Mouse (Mus musculus): ENCODE measurements around the gene Mphosph9. TPM values are rescaled to one million over a fixed set of nuclear protein-coding genes. Genes with fewer than 3 reads are reported as not detected.

Gene Mphosph9
- polyA plus RNA-seq, 1 experiment from 2014 or later = 2.9 TPM

DNA sequence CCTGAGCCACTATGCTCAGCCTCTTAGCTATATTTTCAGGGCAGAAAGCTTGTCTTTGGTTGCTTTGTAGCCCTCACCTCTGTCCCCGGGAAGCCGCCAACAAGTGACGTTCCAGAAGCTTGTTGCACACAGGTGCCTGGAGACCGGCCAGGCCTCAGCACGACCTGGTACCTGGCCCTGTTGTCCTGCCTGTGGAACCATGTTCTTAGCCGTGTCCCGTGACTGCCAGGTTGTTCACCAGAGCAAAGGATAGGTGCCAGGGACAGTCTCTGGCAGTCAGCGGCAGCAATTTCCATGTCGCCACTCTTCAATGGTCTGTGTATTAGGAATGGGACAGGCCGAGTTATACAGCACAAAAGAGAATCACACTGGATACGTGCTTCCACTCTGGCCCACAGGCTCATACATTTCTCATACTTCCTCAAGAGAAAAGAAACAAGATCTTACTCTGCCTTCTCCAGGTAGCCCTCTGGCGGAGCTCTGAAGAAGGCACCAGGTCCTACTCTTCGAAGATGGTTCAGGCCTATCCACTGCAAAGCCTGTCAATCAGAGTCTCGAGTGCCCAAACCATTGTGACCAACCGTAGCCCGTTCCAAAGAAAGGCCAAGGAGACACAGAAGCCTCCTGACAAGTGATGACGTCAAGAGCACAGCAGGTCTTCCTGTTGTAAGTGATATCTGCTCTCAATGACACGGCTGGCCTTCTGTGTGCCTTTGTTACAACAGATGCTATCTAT is 117.3 kb downstream of the Mphosph9 start:
- 86% methylated on average over 18 of the region's 18 CpGs for WGBS

DNA sequence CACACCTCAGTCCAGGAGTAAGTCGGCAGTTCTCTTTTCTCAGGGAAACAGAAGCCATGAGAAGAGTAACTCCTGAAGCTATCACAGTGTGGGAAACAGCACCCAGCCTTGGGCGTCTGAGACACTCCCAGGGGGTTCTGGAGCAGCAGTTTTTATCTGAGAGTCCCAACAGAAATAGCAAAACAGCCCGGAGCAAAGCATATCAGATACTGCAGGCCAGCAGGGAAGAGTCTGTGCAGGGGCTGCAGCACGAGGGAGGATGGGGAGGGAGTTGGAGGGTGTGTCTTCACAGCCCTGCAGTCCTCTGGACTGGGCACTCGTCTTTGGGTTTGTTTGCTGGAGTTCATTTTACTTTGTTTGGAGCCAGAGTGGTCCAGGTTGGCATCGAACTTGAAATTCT is 117.9 kb downstream of the Mphosph9 start:
- no peaks in the 10 kb centered on the region for H3K27me3 ChIP-seq (ENCODE audit: control insufficient read depth, insufficient read depth, low read length)
- H3K4me1 ChIP-seq (replicated peaks; ENCODE audit: control insufficient read depth, insufficient read depth) = peaks cover 13% of the 10 kb centered on the region
- no peak overlapping the region for H3K9ac ChIP-seq (ENCODE audit: low read length)
- no peak overlapping the region for H3K4me3 ChIP-seq (ENCODE audit: low read depth, low read length)
- ATAC-seq (ENCODE audit: low FRiP score, low TSS enrichment) (no peak), DNase-seq (ENCODE audit: low spot score) (no peak)
- H3K36me3 ChIP-seq (ENCODE audit: control insufficient read depth, insufficient read depth, low read length) = no peaks in the 10 kb centered on the region
- 53% methylated on average over 6 of the region's 6 CpGs for WGBS
- TF ChIP-seq CTCF (IDR thresholded peaks at IDR 0.05; ENCODE audit: low read depth) = no peak
- no peak for TF ChIP-seq EP300 (optimal IDR thresholded peaks at IDR 0.05)
- H3K27ac ChIP-seq (replicated peaks) = no peak overlapping the region
- no peaks in the 10 kb centered on the region for H3K9me3 ChIP-seq (ENCODE audit: control insufficient read depth, low read length)
- no peak overlapping the region for H3K4me2 ChIP-seq (replicated peaks; ENCODE audit: low read depth)

More for the DNA sequence above, 117.3 kb downstream of the Mphosph9 start:
- peaks cover 13% of the 10 kb centered on the region for H3K4me1 ChIP-seq (replicated peaks; ENCODE audit: control insufficient read depth, insufficient read depth)
- H3K27ac ChIP-seq (replicated peaks) = no peak overlapping the region
- H3K4me2 ChIP-seq (replicated peaks; ENCODE audit: low read depth) = no peak overlapping the region
- H3K27me3 ChIP-seq (ENCODE audit: control insufficient read depth, insufficient read depth, low read length) = no peaks in the 10 kb centered on the region
- DNase-seq (ENCODE audit: low spot score) (no peak), ATAC-seq (ENCODE audit: low FRiP score, low TSS enrichment) (no peak)
- no peak overlapping the region for H3K9ac ChIP-seq (ENCODE audit: low read length)
- no peak overlapping the region for H3K4me3 ChIP-seq (ENCODE audit: low read depth, low read length)
- TF ChIP-seq EP300 (optimal IDR thresholded peaks at IDR 0.05) (no peak), CTCF (IDR thresholded peaks at IDR 0.05; ENCODE audit: low read depth) (no peak)
- H3K36me3 ChIP-seq (ENCODE audit: control insufficient read depth, insufficient read depth, low read length) = no peaks in the 10 kb centered on the region
- no peaks in the 10 kb centered on the region for H3K9me3 ChIP-seq (ENCODE audit: control insufficient read depth, low read length)

- H3K4me3 ChIP-seq (ENCODE audit: low read depth, low read length) = no peak overlapping the region
- peak; percentile 31; the same call in 1 of the 2 replicates for ATAC-seq (ENCODE audit: low FRiP score, low TSS enrichment)
- H3K27me3 ChIP-seq (ENCODE audit: control insufficient read depth, insufficient read depth, low read length) = no peaks in the 10 kb centered on the region
- peaks cover 13% of the 10 kb centered on the region for H3K4me1 ChIP-seq (replicated peaks; ENCODE audit: control insufficient read depth, insufficient read depth)
- H3K27ac ChIP-seq (replicated peaks) = no peak overlapping the region
- WGBS = 62% methylated on average over 8 of the region's 8 CpGs
- H3K4me2 ChIP-seq (replicated peaks; ENCODE audit: low read depth) = no peak overlapping the region
- no peaks in the 10 kb centered on the region for H3K9me3 ChIP-seq (ENCODE audit: control insufficient read depth, low read length)
- TF ChIP-seq EP300 (optimal IDR thresholded peaks at IDR 0.05) (no peak), CTCF (IDR thresholded peaks at IDR 0.05; ENCODE audit: low read depth) (no peak)
- no peak for DNase-seq (ENCODE audit: low spot score)
- H3K9ac ChIP-seq (ENCODE audit: low read length) = no peak overlapping the region
- H3K36me3 ChIP-seq (ENCODE audit: control insufficient read depth, insufficient read depth, low read length) = no peaks in the 10 kb centered on the region
These were observed 119.7 kb downstream of the Mphosph9 start for GRCm38 (mm10) chr5:124208030-124208429.

DNA sequence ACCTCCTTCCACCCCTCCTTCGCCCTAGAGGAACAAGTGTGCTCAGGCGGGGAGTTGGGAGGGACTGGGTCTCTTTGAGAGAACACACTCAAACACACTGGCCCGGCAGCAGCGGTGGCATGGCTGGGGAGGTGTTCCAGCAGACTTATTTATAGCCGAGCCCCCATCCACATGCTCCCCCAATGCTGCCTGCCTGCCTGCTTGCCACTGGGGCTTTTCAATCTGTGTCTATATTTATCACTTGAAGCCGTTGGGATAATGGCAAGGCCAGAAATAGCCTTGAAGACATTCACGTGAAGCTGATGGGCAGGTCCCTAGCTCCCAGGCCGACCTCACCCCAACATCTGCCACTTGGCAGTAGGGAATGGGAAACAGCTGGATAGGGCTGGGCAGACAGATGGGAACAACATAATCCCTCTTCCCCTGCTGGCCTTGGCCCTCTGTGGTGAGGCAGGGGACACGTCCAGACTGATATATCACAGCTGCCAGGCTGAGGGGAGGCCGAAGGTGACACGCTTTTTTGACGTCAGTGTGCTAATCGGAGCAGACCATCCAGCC is 121.2 kb downstream of the Mphosph9 start:
- H3K27ac ChIP-seq (replicated peaks) = 0 out of 2 replicates have a peak overlapping the region, but pooled peaks have one; percentile 56
- H3K9ac ChIP-seq (ENCODE audit: low read length) = no peak overlapping the region

DNA sequence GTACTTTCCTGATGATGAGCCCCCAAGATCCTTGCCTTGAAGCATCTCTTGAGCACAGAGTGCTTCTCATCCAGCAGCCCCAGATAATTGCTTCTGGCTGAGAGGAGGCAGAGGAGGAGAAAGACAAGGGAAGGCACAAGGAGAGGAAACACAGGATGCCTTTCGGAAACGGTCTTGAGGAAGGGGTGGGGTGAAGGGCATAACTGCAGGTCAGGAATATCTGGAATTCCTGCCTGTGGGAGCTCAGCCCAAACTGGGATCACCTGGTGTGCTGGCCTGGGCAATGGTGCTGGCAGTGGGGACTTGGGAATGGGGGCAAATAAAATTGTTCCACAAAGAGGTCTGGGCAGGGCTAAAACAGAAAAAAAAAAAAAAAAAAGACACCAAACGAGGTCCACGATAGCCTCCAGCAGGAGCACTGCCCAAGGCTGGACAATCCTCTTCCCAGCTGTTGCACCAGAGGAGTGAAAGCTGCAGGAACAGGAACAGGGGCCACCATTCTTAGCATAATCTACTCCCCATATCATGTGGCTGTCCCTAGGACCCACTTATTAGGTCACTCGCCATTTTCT is 121.9 kb downstream of the Mphosph9 start:
- no peaks in the 10 kb centered on the region for H3K36me3 ChIP-seq (ENCODE audit: control insufficient read depth, insufficient read depth, low read length)
- H3K9ac ChIP-seq (ENCODE audit: low read length) = no peak overlapping the region
- H3K4me2 ChIP-seq (replicated peaks; ENCODE audit: low read depth) = no peak overlapping the region
- peaks cover 15% of the 10 kb centered on the region for H3K4me1 ChIP-seq (replicated peaks; ENCODE audit: control insufficient read depth, insufficient read depth)
- H3K9me3 ChIP-seq (ENCODE audit: control insufficient read depth, low read length) = no peaks in the 10 kb centered on the region
- 49% methylated on average over 5 of the region's 5 CpGs for WGBS
- TF ChIP-seq CTCF (IDR thresholded peaks at IDR 0.05; ENCODE audit: low read depth) (no peak), EP300 (optimal IDR thresholded peaks at IDR 0.05) (no peak)
- DNase-seq (ENCODE audit: low spot score) (no peak), ATAC-seq (ENCODE audit: low FRiP score, low TSS enrichment) (no peak)
- no peak overlapping the region for H3K4me3 ChIP-seq (ENCODE audit: low read depth, low read length)
- H3K27me3 ChIP-seq (ENCODE audit: control insufficient read depth, insufficient read depth, low read length) = no peaks in the 10 kb centered on the region
- H3K27ac ChIP-seq (replicated peaks) = 0 out of 2 replicates have a peak overlapping the region, but pooled peaks have one; percentile 56

More for the DNA sequence above, 121.2 kb downstream of the Mphosph9 start:
- H3K27me3 ChIP-seq (ENCODE audit: control insufficient read depth, insufficient read depth, low read length) = no peaks in the 10 kb centered on the region
- DNase-seq (ENCODE audit: low spot score) = no peak
- WGBS = 37% methylated on average over 13 of the region's 13 CpGs
- no peak overlapping the region for H3K4me2 ChIP-seq (replicated peaks; ENCODE audit: low read depth)
- no peaks in the 10 kb centered on the region for H3K9me3 ChIP-seq (ENCODE audit: control insufficient read depth, low read length)
- TF ChIP-seq EP300 (optimal IDR thresholded peaks at IDR 0.05) = no peak
- TF ChIP-seq CTCF (IDR thresholded peaks at IDR 0.05; ENCODE audit: low read depth) = no peak
- peaks cover 14% of the 10 kb centered on the region for H3K4me1 ChIP-seq (replicated peaks; ENCODE audit: control insufficient read depth, insufficient read depth)
- H3K36me3 ChIP-seq (ENCODE audit: control insufficient read depth, insufficient read depth, low read length) = no peaks in the 10 kb centered on the region
- no peak overlapping the region for H3K4me3 ChIP-seq (ENCODE audit: low read depth, low read length)
- no peak; the same call in 1 of the 2 replicates for ATAC-seq (ENCODE audit: low FRiP score, low TSS enrichment)

- Histone ChIP-seq H3K4me3 (ENCODE audit: low read depth, low read length) (no peak overlapping the region), H3K9ac (ENCODE audit: low read length) (no peak overlapping the region), H3K4me1 (replicated peaks; ENCODE audit: control insufficient read depth, insufficient read depth) (peaks cover 21% of the 10 kb centered on the region), H3K9me3 (ENCODE audit: control insufficient read depth, low read length) (no peaks in the 10 kb centered on the region), H3K27ac (replicated peaks) (no peak overlapping the region), H3K27me3 (ENCODE audit: control insufficient read depth, insufficient read depth, low read length) (no peaks in the 10 kb centered on the region), H3K4me2 (replicated peaks; ENCODE audit: low read depth) (no peak overlapping the region), H3K36me3 (ENCODE audit: control insufficient read depth, insufficient read depth, low read length) (no peaks in the 10 kb centered on the region)
- DNase-seq (ENCODE audit: low spot score) (no peak), ATAC-seq (ENCODE audit: low FRiP score, low TSS enrichment) (no peak)
- 83% methylated on average over 9 of the region's 9 CpGs for WGBS
- TF ChIP-seq CTCF (IDR thresholded peaks at IDR 0.05; ENCODE audit: low read depth) (no peak), EP300 (optimal IDR thresholded peaks at IDR 0.05) (no peak)
These were observed 122.6 kb downstream of the Mphosph9 start for GRCm38 (mm10) chr5:124205211-124205610.
